Mouse (Mus musculus) thymus, adult 18-20 months (tissue): ENCODE results near the gene Scgb2b12.
"Not testable (repeated sequence)": the region's sequence is repeated elsewhere in the genome, so short reads cannot be mapped to it uniquely, and the experiment has no call there.

Experiments
- DNase-seq, 2 experiments: peaks; one replicate each; pipeline ENCODE4 v3.0.0; 2022; ENCODE audit warnings: mixed read lengths in 2 of 2

Scgb2b12 gene

GRCm38 (mm10) chr7:32327145-32327544 is at the start of gene Scgb2b12:
TSS of gene Scgb2b12 (minus strand) at chr7:32327245.
- not testable (repeated sequence) for DNase-seq

GRCm38 (mm10) chr7:32333882-32334281 is 6.8 kb upstream of the Scgb2b12 start, which contains the start of gene Scgb1b12:
TSS of gene Scgb1b12 (plus strand) at chr7:32334182.
- not testable (repeated sequence) for DNase-seq
